Mouse (Mus musculus) liver, adult 2 months (tissue): ENCODE measurements around the gene Mapk11. TPM values are rescaled to one million over a fixed set of nuclear protein-coding genes. Genes with fewer than 3 reads are reported as not detected.

Source experiments
- DNase-seq: peaks from one replicate; pipeline ENCODE4 v3.0.0-alpha.2; 2011; ENCODE audit warnings: low read depth, low spot score; ENCODE audit errors: extremely low read depth
- H3K27ac ChIP-seq: fragments of 200-500 bp; replicated peaks from 2 replicates; pipeline ENCODE4 v1.5.1; 2012; ENCODE audit warnings: low read depth, mild to moderate bottlenecking, control low read depth, inconsistent platforms, low read length; ENCODE audit not compliant: insufficient read depth
- H3K27me3 ChIP-seq: fragments of 200-500 bp; 2 replicates; pipeline ENCODE4 v1.6.1; 2012; ENCODE audit warnings: mild to moderate bottlenecking, moderate library complexity, low read length, inconsistent platforms; ENCODE audit not compliant: control insufficient read depth, insufficient read depth
- H3K36me3 ChIP-seq: fragments of 200-500 bp; 2 replicates; pipeline ENCODE4 v1.6.1; 2012; ENCODE audit warnings: low read length, inconsistent platforms; ENCODE audit not compliant: control insufficient read depth, insufficient read depth
- H3K4me1 ChIP-seq: fragments of 200-500 bp; 2 replicates; pipeline ENCODE4 v1.6.1; 2011; ENCODE audit warnings: low read length; ENCODE audit not compliant: control insufficient read depth, insufficient read depth
- H3K4me3 ChIP-seq: fragments of 200-500 bp; 2 replicates; pipeline ENCODE4 v1.5.1; 2011; ENCODE audit warnings: low read depth, mild to moderate bottlenecking, control low read depth, low read length, moderate library complexity; ENCODE audit not compliant: insufficient read depth
- H3K79me2 ChIP-seq: fragments of 200-500 bp; 2 replicates; pipeline ENCODE4 v1.6.1; 2012; ENCODE audit warnings: inconsistent platforms, mild to moderate bottlenecking, low read length, moderate library complexity; ENCODE audit not compliant: control insufficient read depth, insufficient read depth
- H3K9ac ChIP-seq: fragments of 200-500 bp; 2 replicates; pipeline ENCODE4 v1.6.1; 2012; ENCODE audit warnings: low read depth, mild to moderate bottlenecking, control low read depth, inconsistent platforms, low read length
- CTCF ChIP-seq: fragments of 200-500 bp; IDR thresholded peaks from 2 replicates; pipeline ENCODE4 v1.5.1; 2011; ENCODE audit warnings: low read depth, low read length, control low read depth
- POLR2A ChIP-seq: fragments of 200-500 bp; IDR thresholded peaks from 2 replicates; pipeline ENCODE4 v1.6.1; 2011; ENCODE audit warnings: low read length, control low read depth; ENCODE audit not compliant: insufficient read depth; ENCODE audit errors: extremely low read depth
- WGBS: fragments of 180-500 bp; shearing (Covaris S2); methylation state at CpG from one replicate; pipeline ENCODE4 v1.1.7; 2018; 5-methylcytosine and 5-hydroxymethylcytosine counted together
- polyA plus RNA-seq: library from polyadenylated mRNA; depleted of rRNA; stranded (reverse); fragments of >200 nt; gene quantifications from 2 replicates; pipeline ENCODE4 v1.2.3, GENCODE M21; 2012
- total RNA-seq: library from RNA; depleted of rRNA; stranded (reverse); fragments of >200 nt; gene quantifications from 2 replicates; pipeline ENCODE4 v1.2.3, GENCODE M21; 2014

Mapk11 gene
- total and polyA plus RNA-seq, 2 experiments, result 0.74 to 1.3 TPM

DNA sequence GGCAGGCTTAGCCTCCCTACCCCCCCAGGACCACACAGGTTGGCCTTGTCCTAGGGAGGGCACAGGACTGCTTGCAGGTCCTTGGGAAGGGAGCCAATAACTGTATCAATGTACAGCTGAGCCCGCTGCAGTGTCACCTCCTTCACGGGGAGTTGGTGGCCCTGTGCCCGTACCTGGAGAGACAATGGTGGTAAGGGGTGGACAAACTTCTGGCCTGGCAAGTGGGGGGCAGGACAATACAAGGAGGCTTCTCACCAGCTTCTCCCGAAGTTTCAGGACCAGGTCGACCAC lies 35.5 kb upstream of the Mapk11 start:
- Histone ChIP-seq H3K36me3 (no peaks in the 10 kb centered on the region), H3K4me3 (no peak overlapping the region), H3K27me3 (no peaks in the 10 kb centered on the region), H3K4me1 (peaks cover 3% of the 10 kb centered on the region; the same call in 1 of the 2 replicates), H3K27ac (no peak overlapping the region), H3K79me2 (peaks cover 6% of the 10 kb centered on the region; the same call in 1 of the 2 replicates), H3K9ac (no peak overlapping the region)
- DNase-seq, result no peak
- TF ChIP-seq CTCF, result no peak
- TF ChIP-seq POLR2A, result no peak
- WGBS, result 91% methylated on average over 5 of the region's 5 CpGs

DNA sequence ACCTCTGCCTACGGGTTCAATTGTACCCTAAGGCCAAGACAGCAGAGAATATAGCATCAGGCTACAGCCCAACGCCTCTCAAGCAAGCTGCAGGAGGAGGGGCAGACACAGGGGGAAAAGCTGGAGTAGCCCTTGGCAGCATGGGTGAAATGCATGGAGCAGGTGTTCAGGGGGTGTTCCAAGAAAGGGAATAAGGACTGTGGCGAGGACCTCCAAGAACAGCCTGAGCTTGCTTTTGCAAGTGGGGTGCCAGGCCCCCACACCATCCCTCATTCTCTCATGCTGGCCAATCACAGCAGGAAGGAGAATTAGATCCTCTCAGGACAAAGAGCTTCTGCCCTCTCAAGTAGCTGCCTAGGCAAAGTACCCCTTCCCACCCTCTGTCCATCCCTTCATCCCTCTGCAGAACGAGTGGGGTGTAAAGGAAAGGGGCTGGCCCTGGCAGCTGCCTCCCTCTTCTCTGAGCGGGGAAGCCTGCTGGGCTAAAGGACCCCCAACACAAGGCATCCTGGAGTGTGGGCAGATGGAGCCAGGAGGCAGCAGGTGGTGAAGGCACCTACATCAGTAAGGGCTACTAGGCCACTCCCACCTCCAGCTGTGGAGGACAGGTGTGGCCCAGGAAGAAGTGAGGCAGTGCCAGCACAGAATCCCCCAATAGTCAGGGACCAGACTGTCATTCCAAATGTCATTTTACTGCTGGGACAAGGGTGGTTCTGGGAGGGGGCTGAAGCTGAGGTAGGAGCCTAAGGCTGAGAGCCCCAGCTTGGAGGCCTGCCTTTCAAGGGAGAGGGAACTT lies 34.9 kb upstream of the Mapk11 start:
- no peak for TF ChIP-seq CTCF
- no peak for TF ChIP-seq POLR2A
- Histone ChIP-seq H3K27ac (no peak overlapping the region), H3K36me3 (no peaks in the 10 kb centered on the region), H3K79me2 (peaks cover 6% of the 10 kb centered on the region; the same call in 1 of the 2 replicates), H3K4me3 (no peak overlapping the region), H3K4me1 (peaks cover 3% of the 10 kb centered on the region; the same call in 1 of the 2 replicates), H3K9ac (no peak overlapping the region), H3K27me3 (no peaks in the 10 kb centered on the region)
- WGBS, result 96% methylated on average over 5 of the region's 5 CpGs
- DNase-seq, result no peak

DNA sequence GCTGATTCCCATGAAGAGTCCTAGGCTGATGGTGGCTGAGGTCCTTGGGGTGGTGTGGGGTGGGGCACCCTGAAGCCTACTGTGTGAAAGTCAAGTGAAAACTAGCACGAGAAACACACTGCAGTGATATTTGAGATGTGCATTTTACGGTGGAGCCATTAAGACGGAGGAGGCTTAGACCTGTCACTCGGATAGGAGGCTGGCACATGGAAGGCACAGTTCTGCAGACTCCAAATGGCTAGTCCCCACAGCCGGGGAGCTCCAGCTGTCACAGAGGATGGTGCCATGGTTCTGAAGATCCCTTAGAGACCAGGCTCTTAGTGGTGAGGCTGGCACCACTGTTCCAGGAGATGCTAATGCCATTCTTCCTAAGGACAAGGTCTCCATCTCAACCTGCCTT lies 33.4 kb upstream of the Mapk11 start:
- no peak overlapping the region for H3K27ac ChIP-seq
- no peaks in the 10 kb centered on the region for H3K27me3 ChIP-seq

DNA sequence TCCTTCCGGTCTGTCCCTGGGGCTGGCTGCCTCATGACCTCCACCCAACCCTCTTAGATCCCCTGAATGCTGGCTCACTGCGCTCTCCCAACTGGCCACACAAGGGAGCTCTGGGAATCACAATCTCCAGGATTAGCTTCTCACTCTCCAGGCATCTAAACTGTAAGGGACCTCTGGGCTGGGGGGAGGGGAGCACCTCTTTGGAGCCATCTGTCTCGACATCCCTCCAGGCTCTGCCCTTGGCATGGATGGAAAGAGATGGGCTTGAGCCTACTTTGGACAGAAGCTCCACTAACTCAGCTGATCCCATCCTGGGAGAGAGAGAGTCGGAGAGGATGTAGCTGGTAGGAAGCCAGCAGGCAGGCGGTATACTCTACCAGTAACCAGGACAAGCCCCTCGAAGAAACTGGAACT lies 32.9 kb upstream of the Mapk11 start:
- H3K4me1 ChIP-seq, result peaks cover 15% of the 10 kb centered on the region
- H3K27ac ChIP-seq, result no peak overlapping the region; the same call in 1 of the 2 replicates
- H3K4me3 ChIP-seq, result no peak overlapping the region
- H3K27me3 ChIP-seq, result no peaks in the 10 kb centered on the region
- no peak overlapping the region for H3K9ac ChIP-seq
- no peak for DNase-seq
- no peak for TF ChIP-seq POLR2A
- TF ChIP-seq CTCF, result 0 out of 2 replicates have a peak, but pooled peaks have one; percentile 25
- peaks cover 6% of the 10 kb centered on the region; the same call in 1 of the 2 replicates for H3K79me2 ChIP-seq
- 70% methylated on average over 6 of the region's 6 CpGs for WGBS
- no peaks in the 10 kb centered on the region for H3K36me3 ChIP-seq

More for the DNA sequence above, 33.4 kb upstream of the Mapk11 start:
- no peak for DNase-seq
- no peak for TF ChIP-seq CTCF
- no peak for TF ChIP-seq POLR2A
- peaks cover 6% of the 10 kb centered on the region; the same call in 1 of the 2 replicates for H3K79me2 ChIP-seq
- no peak overlapping the region for H3K4me3 ChIP-seq
- 90% methylated on average over 5 of the region's 5 CpGs for WGBS
- no peaks in the 10 kb centered on the region for H3K36me3 ChIP-seq
- peaks cover 11% of the 10 kb centered on the region for H3K4me1 ChIP-seq
- H3K9ac ChIP-seq, result no peak overlapping the region

DNA sequence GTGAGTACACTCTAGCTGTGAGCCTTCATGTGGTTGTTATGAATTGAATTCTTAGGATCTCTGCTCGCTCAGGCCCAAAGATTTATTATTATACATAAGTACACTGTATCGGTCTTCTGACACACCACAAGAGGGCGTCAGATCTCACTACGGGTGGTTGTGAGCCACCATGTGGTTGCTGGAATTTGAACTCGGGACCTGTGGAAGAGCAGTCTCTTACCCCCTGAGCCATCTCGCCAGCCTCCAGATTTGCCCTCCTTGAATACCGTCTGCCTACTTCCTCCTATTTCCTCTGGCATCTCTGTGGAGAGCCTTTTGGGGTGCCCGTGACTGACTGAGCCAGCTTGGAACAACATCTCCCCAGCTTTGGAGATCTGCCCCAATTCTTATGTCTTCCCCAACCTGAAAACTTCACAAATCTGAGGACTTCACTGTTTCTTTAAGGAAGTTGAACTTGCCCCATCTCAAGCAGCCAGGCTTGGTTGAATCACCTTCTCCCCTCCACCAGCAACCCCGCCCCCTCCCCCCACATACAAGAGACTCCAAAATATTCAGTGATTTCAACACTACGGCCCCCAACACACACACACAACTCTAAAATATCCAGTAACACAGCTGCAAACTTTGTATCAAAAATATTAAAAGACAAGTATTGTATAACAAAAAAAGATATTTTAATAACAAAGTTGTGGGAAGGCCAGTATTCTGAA lies 32.3 kb upstream of the Mapk11 start:
- Histone ChIP-seq H3K79me2 (peaks cover 9% of the 10 kb centered on the region; the same call in 1 of the 2 replicates), H3K27ac (0 out of 2 replicates have a peak overlapping the region, but pooled peaks have one; percentile 1), H3K27me3 (no peaks in the 10 kb centered on the region), H3K4me1 (peaks cover 19% of the 10 kb centered on the region), H3K4me3 (no peak overlapping the region), H3K36me3 (no peaks in the 10 kb centered on the region), H3K9ac (no peak overlapping the region)
- WGBS, result 75% methylated on average over 10 of the region's 10 CpGs
- TF ChIP-seq POLR2A (no peak), CTCF (peak; percentile 20; the same call in 1 of the 2 replicates)
- peak; percentile 23 for DNase-seq
